Comparison of ENCODE assay signal across 25 mouse cellular contexts in genomic region chr5:146294834-146295233, GRCm38 (mm10).
DNase-seq lines count a peak whose midpoint lies in the region; ATAC-seq and TF ChIP-seq lines count a peak whose summit lies in the region.
"Had no signal": no experiment of that assay in that cellular context is flagged by ENCODE, and none has a peak within 500 bp of the region (broad histone marks: within the 10 kb centered on the region; RNA-seq: fewer than 3 reads in every experiment).

No protein-coding gene starts in this region.

- WGBS in lung, embryonic 16.5 days: 67% methylated on average over 5 of the region's 5 CpGs
- 68% methylated on average over 5 of the region's 5 CpGs for WGBS in lung, adult 2 months

- H3K4me1 ChIP-seq in lung, embryonic 16.5 days (replicated peaks; ENCODE audit: control insufficient read depth, insufficient read depth, low read length): peaks cover 6% of the 10 kb centered on the region; the same call in 1 of the 2 replicates
- peaks cover 12% of the 10 kb centered on the region for H3K4me1 ChIP-seq in lung, adult 2 months (ENCODE audit: control insufficient read depth, insufficient read depth, low read length)
- H3K4me1 ChIP-seq: embryonic facial prominence, embryonic 12.5 days; embryonic facial prominence, embryonic 15.5 days; heart, embryonic 12.5 days; heart, embryonic 15.5 days had no signal

- H3K27me3 ChIP-seq in lung, embryonic 16.5 days (ENCODE audit: control insufficient read depth, insufficient read depth, low read depth, low read length): no peaks in the 10 kb centered on the region
- H3K27me3 ChIP-seq: embryonic facial prominence, embryonic 12.5 days; embryonic facial prominence, embryonic 15.5 days; heart, embryonic 12.5 days; heart, embryonic 15.5 days had no signal

- peak; percentile 38 to 50 for DNase-seq in lung, adult 18-20 months
- no peak for DNase-seq in lung, postnatal 14 days
- DNase-seq in lung, adult 2 months: no peak
- DNase-seq in lung, postnatal 36 days: peak; percentile 46
- DNase-seq in left cerebral cortex, adult 18-20 months (ENCODE audit: low spot score in 2 of 2): no peak
- DNase-seq: adrenal gland, adult 2 months; adrenal gland, postnatal 14 days; cerebellum, adult 11 months; cerebellum, adult 2 months; cerebellum, adult 9-11 months; cerebellum, postnatal 25 days; forebrain, postnatal 0 days; gastrocnemius, adult 2 months; gastrocnemius, postnatal 14 days; heart, adult 18-20 months; heart, postnatal 10 days; heart, postnatal 4 days had no signal

- peaks cover 11% of the 10 kb centered on the region; the same call in 1 of the 2 replicates for H3K36me3 ChIP-seq in lung, embryonic 16.5 days (ENCODE audit: control insufficient read depth, insufficient read depth, low read length)

- ATAC-seq in lung, embryonic 16.5 days (ENCODE audit: low read depth): no peak
- ATAC-seq: CD4-positive, CD25-positive, alpha-beta regulatory T cell, adult 4 months; forebrain, embryonic 14.5 days; forebrain, postnatal 0 days had no signal

- no peak overlapping the region; the same call in 1 of the 2 replicates for H3K4me2 ChIP-seq in lung, embryonic 16.5 days (ENCODE audit: low read depth, low read length)
- H3K4me2 ChIP-seq: embryonic facial prominence, embryonic 12.5 days; embryonic facial prominence, embryonic 15.5 days; heart, embryonic 12.5 days; heart, embryonic 15.5 days; hindbrain, embryonic 14.5 days had no signal

- H3K9ac ChIP-seq in lung, embryonic 16.5 days (ENCODE audit: low read length): no peak overlapping the region
- H3K9ac ChIP-seq: embryonic facial prominence, embryonic 12.5 days; embryonic facial prominence, embryonic 15.5 days; forebrain, postnatal 0 days; heart, embryonic 12.5 days; heart, embryonic 15.5 days; hindbrain, embryonic 14.5 days had no signal

- no peak for TF ChIP-seq CTCF in lung, adult 2 months (IDR thresholded peaks at IDR 0.05; ENCODE audit: insufficient read depth, low read length)

- no peak for TF ChIP-seq POLR2A in lung, adult 2 months (IDR thresholded peaks at IDR 0.05; ENCODE audit: borderline replicate concordance, extremely low read depth, low read depth, low read length)

- H3K9me3 ChIP-seq in lung, embryonic 16.5 days (ENCODE audit: control insufficient read depth, low read length): no peaks in the 10 kb centered on the region
- H3K9me3 ChIP-seq: embryonic facial prominence, embryonic 12.5 days; embryonic facial prominence, embryonic 15.5 days; heart, embryonic 12.5 days; heart, embryonic 15.5 days had no signal

- no peak overlapping the region for H3K4me3 ChIP-seq in lung, embryonic 16.5 days (ENCODE audit: low read length)
- no peak overlapping the region for H3K4me3 ChIP-seq in lung, adult 2 months (replicated peaks; ENCODE audit: extremely low read depth, low read depth, low read length)
- H3K4me3 ChIP-seq: embryonic facial prominence, embryonic 12.5 days; embryonic facial prominence, embryonic 15.5 days; gastrocnemius, adult 2 months; heart, embryonic 12.5 days; heart, embryonic 15.5 days had no signal

- peak overlapping the region; percentile 66 for H3K27ac ChIP-seq in lung, embryonic 16.5 days (ENCODE audit: low read length)
- H3K27ac ChIP-seq: embryonic facial prominence, embryonic 12.5 days; embryonic facial prominence, embryonic 15.5 days; gastrocnemius, adult 2 months; heart, embryonic 15.5 days; hindbrain, embryonic 14.5 days had no signal

Comparison
In these comparisons a context has a peak if more than half of its experiments do, and no peak if none do; other contexts are left out.
1. DNase-seq: peak in lung, adult 18-20 months (2 of 2) and lung, postnatal 36 days (single experiment); none in lung, postnatal 14 days (single experiment), lung, adult 2 months (single experiment) and left cerebral cortex, adult 18-20 months (0 of 2).